Mouse (Mus musculus) MEL (cell line): ENCODE measurements around the gene Nup62. TPM values are rescaled to one million over a fixed set of nuclear protein-coding genes. Genes with fewer than 3 reads are reported as not detected.

Experiments
- DNase-seq: peaks from one replicate; pipeline ENCODE4 v3.0.0; 2011; ENCODE audit warnings: low read depth, low spot score
- H3K27ac ChIP-seq: 2 replicates; pipeline ENCODE4 v1.5.1; 2012; ENCODE audit warnings: low read depth, mild to moderate bottlenecking, control low read depth, low read length, moderate library complexity; ENCODE audit not compliant: control insufficient read depth
- H3K27me3 ChIP-seq, 2 experiments: fragments of 150-350 bp in 1 of 2; sonication (generic) in 1 of 2; 2 replicates each; pipeline ENCODE4 v1.6.1; 2012; ENCODE audit warnings: low read length in 2 of 2, mild to moderate bottlenecking in 2 of 2, improper control_type of control experiment in 1 of 2, moderate library complexity in 1 of 2; ENCODE audit not compliant: insufficient read depth in 2 of 2, control insufficient read depth in 1 of 2
- H3K36me3 ChIP-seq, 2 experiments: 2 replicates each; pipeline ENCODE4 v1.6.1; 2012 to 2014; ENCODE audit warnings: low read length in 2 of 2, improper control_type of control experiment in 1 of 2, inconsistent platforms in 1 of 2, mild to moderate bottlenecking in 1 of 2; ENCODE audit not compliant: insufficient read depth in 2 of 2, control insufficient read depth in 1 of 2
- H3K4me1 ChIP-seq, 2 experiments: fragments of 150-350 bp in 1 of 2; sonication (generic) in 1 of 2; 2 replicates each; pipeline ENCODE4 v1.6.1; 2012; ENCODE audit warnings: low read length in 2 of 2, improper control_type of control experiment in 1 of 2, mild to moderate bottlenecking in 1 of 2; ENCODE audit not compliant: insufficient read depth in 2 of 2, control insufficient read depth in 1 of 2
- H3K4me3 ChIP-seq, 2 experiments: fragments of 150-350 bp in 1 of 2; sonication (generic) in 1 of 2; 2 replicates each; pipeline ENCODE4 v1.5.1; 2012; ENCODE audit warnings: low read depth in 2 of 2, low read length in 2 of 2, mild to moderate bottlenecking in 2 of 2, moderate library complexity in 2 of 2, control low read depth in 1 of 2, improper control_type of control experiment in 1 of 2; ENCODE audit not compliant: control insufficient read depth in 1 of 2, insufficient read depth in 1 of 2
- H3K79me2 ChIP-seq: 2 replicates; pipeline ENCODE4 v1.6.1; 2012; ENCODE audit warnings: mild to moderate bottlenecking, low read length, moderate library complexity; ENCODE audit not compliant: control insufficient read depth, poor library complexity, insufficient read depth
- H3K9ac ChIP-seq: 2 replicates; pipeline ENCODE4 v1.6.1; 2012; ENCODE audit warnings: low read depth, mild to moderate bottlenecking, control low read depth, low read length, moderate library complexity; ENCODE audit not compliant: control insufficient read depth, poor library complexity, severe bottlenecking
- H3K9me3 ChIP-seq: fragments of 150-350 bp; sonication (generic); replicated peaks from 2 replicates; pipeline ENCODE4 v1.6.1; 2012; ENCODE audit warnings: mild to moderate bottlenecking, low read length, improper control_type of control experiment, moderate library complexity; ENCODE audit not compliant: insufficient read depth
- BHLHE40 ChIP-seq: IDR thresholded peaks from 2 replicates; pipeline ENCODE4 v1.6.1; 2012; ENCODE audit warnings: low read depth, mild to moderate bottlenecking, inconsistent platforms, low read length, improper control_type of control experiment, borderline replicate concordance
- CHD1 ChIP-seq: IDR thresholded peaks from 2 replicates; pipeline ENCODE4 v1.6.1; 2012; ENCODE audit warnings: low read depth, mild to moderate bottlenecking, inconsistent platforms, low read length, improper control_type of control experiment
- CHD2 ChIP-seq: IDR thresholded peaks from 2 replicates; pipeline ENCODE4 v1.6.1; 2011; ENCODE audit warnings: low read length, improper control_type of control experiment
- CTCF ChIP-seq, 3 experiments: IDR thresholded peaks in 2 of 3; conservative IDR thresholded peaks in 1 of 3; 2 replicates each; pipeline ENCODE4 v1.5.1; 2011 to 2012; ENCODE audit warnings: low read length in 3 of 3, low read depth in 2 of 3, mild to moderate bottlenecking in 2 of 3, improper control_type of control experiment in 1 of 3, inconsistent platforms in 1 of 3, mixed read lengths in 1 of 3, moderate library complexity in 1 of 3; ENCODE audit not compliant: control insufficient read depth in 1 of 3, insufficient read depth in 1 of 3, poor library complexity in 1 of 3, severe bottlenecking in 1 of 3
- E2F4 ChIP-seq: IDR thresholded peaks from 2 replicates; pipeline ENCODE4 v1.6.1; 2011; ENCODE audit warnings: low read depth, low read length, improper control_type of control experiment, borderline replicate concordance
- ELF1 ChIP-seq: IDR thresholded peaks from 2 replicates; pipeline ENCODE4 v1.6.1; 2014; ENCODE audit warnings: low read depth, mild to moderate bottlenecking, inconsistent platforms, low read length, improper control_type of control experiment, moderate library complexity
- EP300 ChIP-seq, 2 experiments: IDR thresholded peaks; 2 replicates each; pipeline ENCODE4 v1.6.1; 2011; ENCODE audit warnings: improper control_type of control experiment in 2 of 2, low read length in 2 of 2, low read depth in 1 of 2, mild to moderate bottlenecking in 1 of 2
- GABPA ChIP-seq: IDR thresholded peaks from 2 replicates; pipeline ENCODE4 v1.6.1; 2012; ENCODE audit warnings: low read depth, mild to moderate bottlenecking, inconsistent platforms, low read length, improper control_type of control experiment, moderate library complexity
- GATA1 ChIP-seq: IDR thresholded peaks from 2 replicates; pipeline ENCODE4 v1.6.1; 2011; ENCODE audit warnings: low read depth, low read length, improper control_type of control experiment
- HCFC1 ChIP-seq: IDR thresholded peaks from 2 replicates; pipeline ENCODE4 v1.6.1; 2012; ENCODE audit warnings: low read depth, mild to moderate bottlenecking, inconsistent platforms, low read length, improper control_type of control experiment, moderate library complexity
- JUND ChIP-seq: IDR thresholded peaks from 2 replicates; pipeline ENCODE4 v1.6.1; 2011; ENCODE audit warnings: low read depth, mild to moderate bottlenecking, improper control_type of control experiment, low read length
- KAT2A ChIP-seq: conservative IDR thresholded peaks from 2 replicates; pipeline ENCODE4 v1.6.1; 2012; ENCODE audit warnings: low read depth, low read length, improper control_type of control experiment, inconsistent platforms
- MAFK ChIP-seq: IDR thresholded peaks from 2 replicates; pipeline ENCODE4 v1.6.1; 2011; ENCODE audit warnings: low read depth, mild to moderate bottlenecking, low read length, improper control_type of control experiment, borderline replicate concordance
- MAZ ChIP-seq: IDR thresholded peaks from 2 replicates; pipeline ENCODE4 v1.6.1; 2012; ENCODE audit warnings: low read depth, mild to moderate bottlenecking, inconsistent platforms, low read length, improper control_type of control experiment
- MEF2A ChIP-seq: IDR thresholded peaks from 2 replicates; pipeline ENCODE4 v1.6.1; 2014; ENCODE audit warnings: low read depth, mild to moderate bottlenecking, inconsistent platforms, low read length, improper control_type of control experiment; ENCODE audit not compliant: poor library complexity, insufficient replicate concordance, severe bottlenecking; ENCODE audit errors: extremely low read depth
- MYB ChIP-seq: IDR thresholded peaks from 2 replicates; pipeline ENCODE4 v1.6.1; 2011; ENCODE audit warnings: mild to moderate bottlenecking, low read depth, low read length, improper control_type of control experiment
- MYC ChIP-seq: IDR thresholded peaks from 2 replicates; pipeline ENCODE4 v1.6.1; 2011; ENCODE audit warnings: low read depth, mild to moderate bottlenecking, low read length, improper control_type of control experiment, moderate library complexity
- NELFE ChIP-seq: IDR thresholded peaks from 2 replicates; pipeline ENCODE4 v1.6.1; 2011; ENCODE audit warnings: low read depth, low read length, improper control_type of control experiment
- NRF1 ChIP-seq: IDR thresholded peaks from 2 replicates; pipeline ENCODE4 v1.6.1; 2014; ENCODE audit warnings: low read depth, mild to moderate bottlenecking, inconsistent platforms, low read length, improper control_type of control experiment, moderate library complexity; ENCODE audit not compliant: poor library complexity, insufficient read depth, severe bottlenecking
- POLR2A ChIP-seq, 2 experiments: IDR thresholded peaks; 2 replicates each; pipeline ENCODE4 v1.6.1; 2011 to 2012; ENCODE audit warnings: low read length in 2 of 2, mild to moderate bottlenecking in 2 of 2, control low read depth in 1 of 2, improper control_type of control experiment in 1 of 2, low read depth in 1 of 2, moderate library complexity in 1 of 2; ENCODE audit not compliant: control insufficient read depth in 1 of 2, insufficient read depth in 1 of 2, poor library complexity in 1 of 2
- POLR2AphosphoS2 ChIP-seq: IDR thresholded peaks from 2 replicates; pipeline ENCODE4 v1.6.1; 2011; ENCODE audit warnings: low read length, improper control_type of control experiment
- POLR2AphosphoS5 ChIP-seq: IDR thresholded peaks from 2 replicates; pipeline ENCODE4 v1.6.1; 2012; ENCODE audit warnings: low read depth, borderline replicate concordance, mild to moderate bottlenecking, inconsistent platforms, low read length, moderate library complexity, mixed read lengths
- RAD21 ChIP-seq: IDR thresholded peaks from 2 replicates; pipeline ENCODE4 v1.6.1; 2011; ENCODE audit warnings: mild to moderate bottlenecking, low read depth, low read length, improper control_type of control experiment
- RCOR1 ChIP-seq: IDR thresholded peaks from 2 replicates; pipeline ENCODE4 v1.6.1; 2012; ENCODE audit warnings: low read depth, mild to moderate bottlenecking, inconsistent platforms, low read length, improper control_type of control experiment
- SIN3A ChIP-seq: IDR thresholded peaks from 2 replicates; pipeline ENCODE4 v1.6.1; 2012; ENCODE audit warnings: low read length, improper control_type of control experiment, inconsistent platforms
- SMC3 ChIP-seq: IDR thresholded peaks from 2 replicates; pipeline ENCODE4 v1.6.1; 2011; ENCODE audit warnings: low read depth, low read length, improper control_type of control experiment
- TBP ChIP-seq: IDR thresholded peaks from 2 replicates; pipeline ENCODE4 v1.8.0; 2011; ENCODE audit warnings: low read depth, low read length, improper control_type of control experiment
- TCF12 ChIP-seq: IDR thresholded peaks from 2 replicates; pipeline ENCODE4 v1.6.1; 2014; ENCODE audit warnings: low read depth, mild to moderate bottlenecking, inconsistent platforms, low read length, improper control_type of control experiment, moderate library complexity
- UBTF ChIP-seq: IDR thresholded peaks from 2 replicates; pipeline ENCODE4 v1.6.1; 2012; ENCODE audit warnings: low read depth, mild to moderate bottlenecking, inconsistent platforms, low read length, improper control_type of control experiment, moderate library complexity, borderline replicate concordance; ENCODE audit not compliant: insufficient read depth
- USF2 ChIP-seq, 2 experiments: IDR thresholded peaks; 2 replicates each; pipeline ENCODE4 v1.6.1; 2011 to 2012; ENCODE audit warnings: improper control_type of control experiment in 2 of 2, low read length in 2 of 2, borderline replicate concordance in 1 of 2, inconsistent platforms in 1 of 2, low read depth in 1 of 2, mild to moderate bottlenecking in 1 of 2; ENCODE audit not compliant: insufficient read depth in 1 of 2
- ZC3H11A ChIP-seq: IDR thresholded peaks from 2 replicates; pipeline ENCODE4 v1.6.1; 2012; ENCODE audit warnings: low read depth, mild to moderate bottlenecking, inconsistent platforms, low read length, improper control_type of control experiment
- ZKSCAN1 ChIP-seq: IDR thresholded peaks from 2 replicates; pipeline ENCODE4 v1.6.1; 2012; ENCODE audit warnings: low read depth, mild to moderate bottlenecking, inconsistent platforms, low read length, improper control_type of control experiment, moderate library complexity
- ZMIZ1 ChIP-seq: IDR thresholded peaks from 2 replicates; pipeline ENCODE4 v1.6.1; 2012; ENCODE audit warnings: low read depth, mild to moderate bottlenecking, inconsistent platforms, low read length, improper control_type of control experiment, moderate library complexity
- ZNF384 ChIP-seq: IDR thresholded peaks from 2 replicates; pipeline ENCODE4 v1.6.1; 2012; ENCODE audit warnings: low read depth, mild to moderate bottlenecking, inconsistent platforms, low read length, improper control_type of control experiment
- polyA plus RNA-seq, 2 experiments: library from polyadenylated mRNA; stranded (reverse) in 1 of 2; unstranded in 1 of 2; fragments of >175 nt in 1 of 2; fragments of >200 nt in 1 of 2; gene quantifications; 2 replicates each; pipeline versions ENCODE4 v1.2.1 to v1.2.4; 2012; ENCODE audit warnings: low replicate concordance in 2 of 2, low read depth in 1 of 2; ENCODE audit not compliant: insufficient read length in 2 of 2, insufficient read depth in 1 of 2, missing spikeins in 1 of 2
- total RNA-seq: library from RNA; depleted of rRNA; stranded (reverse); fragments of 300-350 nt; gene quantifications from 2 replicates; pipeline ENCODE4 v1.2.3, GENCODE M21; 2012

Gene Nup62
- total and polyA plus RNA-seq, 3 experiments, result 136 to 235 TPM; not detected in 1

DNA sequence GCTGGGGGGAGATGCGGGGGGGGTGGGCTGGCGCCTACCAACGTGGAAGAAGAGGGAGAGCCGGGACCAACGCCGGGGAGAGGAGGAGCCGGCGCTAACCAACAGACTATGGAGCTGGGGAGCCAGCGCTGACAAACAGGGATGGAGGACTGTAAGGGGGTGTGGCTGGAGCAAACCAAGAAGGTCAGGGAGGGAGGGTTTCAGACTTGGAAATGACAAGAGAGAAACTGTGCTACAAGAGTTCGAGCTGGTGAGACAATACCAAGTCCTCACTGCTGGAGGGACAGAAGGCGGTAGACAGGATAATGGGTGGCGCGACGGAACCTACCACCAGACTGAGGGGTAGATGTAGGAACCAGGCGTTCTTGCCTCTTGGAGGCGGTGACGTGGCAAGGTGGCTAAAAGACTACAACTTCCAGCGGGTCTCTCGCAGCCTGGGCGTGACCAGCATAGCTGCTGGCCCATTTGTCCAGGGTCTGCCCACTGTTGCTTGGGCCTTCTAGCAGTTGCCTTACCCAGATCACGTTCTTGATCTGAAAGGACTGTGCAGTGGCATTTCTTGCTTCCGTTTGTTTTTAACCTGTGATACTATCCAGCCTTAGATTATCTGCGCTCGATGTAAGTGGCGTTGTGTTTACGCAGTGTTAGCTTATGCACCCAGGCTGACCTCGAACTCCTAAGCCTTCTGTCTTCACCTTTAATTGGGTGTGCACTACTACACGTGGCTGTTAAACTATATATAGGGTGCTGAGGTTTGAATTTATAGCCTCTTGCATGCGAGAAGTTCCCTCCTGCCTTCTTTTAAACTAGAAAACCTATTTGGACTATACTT, 54.0 kb downstream of the Nup62 start, which contains the start of gene Ptov1:
TSS of gene Ptov1 (minus strand) at position 92 of the 832 bp plus-strand sequence.
- DNase-seq, result peak; percentile 99
- Histone ChIP-seq H3K9ac (peak within 1 kb of the TSS; percentile 82), H3K4me3 (peak within 1 kb of the TSS; percentile 64 to 71), H3K27ac (peak within 1 kb of the TSS; percentile 67), H3K36me3 (no peaks in the 10 kb centered on the region), H3K9me3 (no peaks in the 10 kb centered on the region), H3K79me2 (peaks cover 9% of the 10 kb centered on the region), H3K27me3 (no peaks in the 10 kb centered on the region), H3K4me1 (peaks cover 3 to 4% of the 10 kb centered on the region in 2 experiments; a peak in 3 of 4 replicates)
- TF ChIP-seq ZC3H11A, result no peak
- TF ChIP-seq HCFC1, result peak; percentile 90
- no peak for TF ChIP-seq EP300 (IDR thresholded peaks at IDR 0.05; ENCODE audit: low read depth in 1 of 2, low read length in 2 of 2)
- TF ChIP-seq E2F4, result peak; percentile 51; the same call in 1 of the 2 replicates
- peak; percentile 98 for TF ChIP-seq MAZ
- TF ChIP-seq TCF12, result peak; percentile 51
- TF ChIP-seq ZNF384, result no peak
- peak; percentile 63; the same call in 1 of the 2 replicates for TF ChIP-seq KAT2A
- peak; percentile 33 to 56; a peak in 1 of 4 replicates for TF ChIP-seq POLR2A (IDR thresholded peaks at IDR 0.05; ENCODE audit: control insufficient read depth in 1 of 2, insufficient read depth in 1 of 2, low read depth in 1 of 2, low read length in 2 of 2, poor library complexity in 1 of 2)
- TF ChIP-seq SIN3A, result peak; percentile 92
- peak; percentile 19; the same call in 1 of the 2 replicates for TF ChIP-seq RCOR1
- TF ChIP-seq TBP, result 0 out of 2 replicates have a peak, but pooled peaks have one; percentile 60
- TF ChIP-seq GABPA, result no peak
- TF ChIP-seq CHD2, result no peak
- TF ChIP-seq CHD1, result peak; percentile 99
- peak; percentile 19; the same call in 1 of the 2 replicates for TF ChIP-seq SMC3
- no peak for TF ChIP-seq MAFK
- no peak for TF ChIP-seq GATA1
- TF ChIP-seq UBTF, result no peak
- peak; percentile 28 for TF ChIP-seq BHLHE40
- TF ChIP-seq ZKSCAN1, result no peak
- no peak; the same call in 1 of the 2 replicates for TF ChIP-seq POLR2AphosphoS2
- TF ChIP-seq MEF2A, result peak; percentile 36; the same call in 1 of the 2 replicates
- TF ChIP-seq USF2 (IDR thresholded peaks at IDR 0.05; ENCODE audit: borderline replicate concordance in 1 of 2, insufficient read depth in 1 of 2, low read depth in 1 of 2, low read length in 2 of 2), result no peak
- peak; percentile 72; the same call in 1 of the 2 replicates for TF ChIP-seq MYC
- TF ChIP-seq RAD21, result no peak
- no peak for TF ChIP-seq NRF1
- TF ChIP-seq JUND, result no peak
- TF ChIP-seq MYB, result no peak
- peak; percentile 37; the same call in 1 of the 2 replicates for TF ChIP-seq ELF1
- peak; percentile 62; the same call in 1 of the 2 replicates for TF ChIP-seq NELFE
- TF ChIP-seq ZMIZ1, result no peak; the same call in 1 of the 2 replicates
- 0 out of 6 replicates have a peak, but pooled peaks of 1 of the 3 experiments have one; percentile 5 for TF ChIP-seq CTCF (IDR thresholded peaks at IDR 0.05 in 2 of 3, conservative IDR thresholded peaks at IDR 0.05 in 1 of 3; ENCODE audit: control insufficient read depth in 1 of 3, insufficient read depth in 1 of 3, low read depth in 2 of 3, low read length in 3 of 3, poor library complexity in 1 of 3, severe bottlenecking in 1 of 3)
- TF ChIP-seq POLR2AphosphoS5, result no peak
